ENCODE assay signal across 11 mouse cellular contexts in genomic region chr10:91988364-91988763, GRCm38 (mm10).
A peak's percentile ranks its signal among the peaks of the same experiment; 100 is the strongest.
DNase-seq lines count a peak whose midpoint lies in the region; ATAC-seq and TF ChIP-seq lines count a peak whose summit lies in the region.
"Had no signal": no experiment of that assay in that cellular context is flagged by ENCODE, and none has a peak within 500 bp of the region (broad histone marks: within the 10 kb centered on the region; RNA-seq: fewer than 3 reads in every experiment).

No protein-coding gene starts in this region.

- H3K27me3 ChIP-seq in kidney, embryonic 16.5 days (ENCODE audit: insufficient read depth, low read length), result no peaks in the 10 kb centered on the region
- H3K27me3 ChIP-seq in midbrain, embryonic 12.5 days, result no peaks in the 10 kb centered on the region

- H3K9ac ChIP-seq in kidney, embryonic 16.5 days (replicated peaks; ENCODE audit: low read length), result no peak overlapping the region
- no peak overlapping the region for H3K9ac ChIP-seq in midbrain, embryonic 12.5 days (replicated peaks)

- no peak for TF ChIP-seq POLR2A in brain, embryonic 14.5 days (IDR thresholded peaks at IDR 0.05; ENCODE audit: borderline replicate concordance, extremely low read depth, insufficient read depth, insufficient read length, poor library complexity, severe bottlenecking)

- H3K36me3 ChIP-seq in kidney, embryonic 16.5 days (ENCODE audit: insufficient read depth, low read length), result no peaks in the 10 kb centered on the region
- H3K36me3 ChIP-seq in midbrain, embryonic 12.5 days, result no peaks in the 10 kb centered on the region

- peaks cover 8% of the 10 kb centered on the region; the same call in 1 of the 2 replicates for H3K4me1 ChIP-seq in kidney, embryonic 16.5 days (ENCODE audit: insufficient read depth, low read length)
- H3K4me1 ChIP-seq in midbrain, embryonic 12.5 days, result peaks cover 21% of the 10 kb centered on the region

- WGBS in kidney, embryonic 16.5 days, result 37% methylated on average over 8 of the region's 8 CpGs
- 20% methylated on average over 8 of the region's 8 CpGs for WGBS in midbrain, embryonic 12.5 days

- no peak for TF ChIP-seq CTCF in brain, embryonic 14.5 days (IDR thresholded peaks at IDR 0.05; ENCODE audit: borderline replicate concordance, extremely low read depth, insufficient read depth, insufficient read length)

- H3K4me3 ChIP-seq in kidney, embryonic 16.5 days (ENCODE audit: low read length), result no peak overlapping the region
- no peak overlapping the region for H3K4me3 ChIP-seq in midbrain, embryonic 12.5 days

- no peak overlapping the region for H3K27ac ChIP-seq in kidney, embryonic 16.5 days (ENCODE audit: low read length)
- peak overlapping the region; percentile 30; the same call in 1 of the 2 replicates for H3K27ac ChIP-seq in midbrain, embryonic 12.5 days (replicated peaks)

- peak; percentile 42; the same call in 1 of the 2 replicates for ATAC-seq in kidney, embryonic 16.5 days (ENCODE audit: low FRiP score, low TSS enrichment)
- ATAC-seq in midbrain, embryonic 12.5 days (ENCODE audit: low FRiP score, low read depth), result no peak
- ATAC-seq: hindbrain, embryonic 16.5 days had no signal

- peak; percentile 10 to 22 for DNase-seq in layer of hippocampus, adult 8-10 months (ENCODE audit: low spot score in 2 of 2)
- no peak for DNase-seq in layer of hippocampus, adult 9-10 months (ENCODE audit: low spot score)
- DNase-seq in brain, embryonic 14.5 days (ENCODE audit: low read depth), result peak; percentile 92
- DNase-seq in gastrocnemius, postnatal 25 days, result no peak
- DNase-seq in frontal cortex, postnatal 25 days (ENCODE audit: low spot score in 2 of 2), result no peak
- DNase-seq: cerebellum, adult 11-12 months; left cerebral cortex, postnatal 4 days; thymus, postnatal 25 days had no signal

- no peak overlapping the region for H3K4me2 ChIP-seq in kidney, embryonic 16.5 days (replicated peaks; ENCODE audit: low read depth, low read length)
- no peak overlapping the region for H3K4me2 ChIP-seq in midbrain, embryonic 12.5 days (replicated peaks)

- no peaks in the 10 kb centered on the region for H3K9me3 ChIP-seq in kidney, embryonic 16.5 days (ENCODE audit: low read length)
- H3K9me3 ChIP-seq in midbrain, embryonic 12.5 days, result no peaks in the 10 kb centered on the region

Comparison
In these comparisons a context has a peak if more than half of its experiments do, and no peak if none do; other contexts are left out.
1. DNase-seq: peak in layer of hippocampus, adult 8-10 months (2 of 2) and brain, embryonic 14.5 days (single experiment); none in layer of hippocampus, adult 9-10 months (single experiment), gastrocnemius, postnatal 25 days (single experiment) and frontal cortex, postnatal 25 days (0 of 2).